Mouse (Mus musculus) adrenal gland, postnatal 4 days (tissue): ENCODE measurements around the gene Slc48a1. TPM values are rescaled to one million over a fixed set of nuclear protein-coding genes. Genes with fewer than 3 reads are reported as not detected.

Experiments
- DNase-seq, 2 experiments: peaks; one replicate each; pipeline ENCODE4 v3.0.0; 2021 to 2022; ENCODE audit warnings: low spot score in 2 of 2, mixed read lengths in 2 of 2
- total RNA-seq, 2 experiments: library from RNA; stranded (reverse); gene quantifications; 2 replicates each; pipeline ENCODE4 v1.2.3; 2021

The Slc48a1 gene
- total RNA-seq, 2 experiments from 2014 or later, result 83.0 to 91.7 TPM

- no peak for DNase-seq
Observed at GRCm38 (mm10) chr15:97799446-97799845, 21.1 kb downstream of the Slc48a1 start.

- no peak for DNase-seq
Observed at GRCm38 (mm10) chr15:97800853-97801252, 22.5 kb downstream of the Slc48a1 start.

- no peak for DNase-seq
Observed at GRCm38 (mm10) chr15:97801811-97802210, 23.5 kb downstream of the Slc48a1 start.

GRCm38 (mm10) chr15:97802575-97802974 is 24.3 kb downstream of the Slc48a1 start:
- no peak for DNase-seq

- no peak for DNase-seq
Observed at GRCm38 (mm10) chr15:97807867-97808266, 29.5 kb downstream of the Slc48a1 start.

- no peak for DNase-seq
Observed at GRCm38 (mm10) chr15:97808532-97808931, 30.2 kb downstream of the Slc48a1 start.

- no peak for DNase-seq
Observed at GRCm38 (mm10) chr15:97809206-97809605, 30.9 kb downstream of the Slc48a1 start.

- no peak for DNase-seq
Observed at GRCm38 (mm10) chr15:97809942-97810341, 31.6 kb downstream of the Slc48a1 start.

GRCm38 (mm10) chr15:97810399-97810798 is 32.1 kb downstream of the Slc48a1 start:
- no peak for DNase-seq

- DNase-seq, result no peak
Observed at GRCm38 (mm10) chr15:97811307-97811706, 33.0 kb downstream of the Slc48a1 start.

GRCm38 (mm10) chr15:97812126-97812525 is 33.8 kb downstream of the Slc48a1 start:
- no peak for DNase-seq

- no peak for DNase-seq
Observed at GRCm38 (mm10) chr15:97812875-97813274, 34.6 kb downstream of the Slc48a1 start.

GRCm38 (mm10) chr15:97813452-97814204 is 35.3 kb downstream of the Slc48a1 start:
- no peak for DNase-seq

- DNase-seq, result no peak
Observed at GRCm38 (mm10) chr15:97814703-97815102, 36.4 kb downstream of the Slc48a1 start.

GRCm38 (mm10) chr15:97815254-97815653 is 36.9 kb downstream of the Slc48a1 start:
- DNase-seq, result no peak

- DNase-seq, result no peak
Observed at GRCm38 (mm10) chr15:97816199-97816994, 38.1 kb downstream of the Slc48a1 start.

GRCm38 (mm10) chr15:97819937-97820336 is 41.6 kb downstream of the Slc48a1 start:
- DNase-seq, result no peak

- DNase-seq, result no peak
Observed at GRCm38 (mm10) chr15:97821321-97821982, 43.1 kb downstream of the Slc48a1 start.

GRCm38 (mm10) chr15:97821983-97822363 is 43.7 kb downstream of the Slc48a1 start:
- DNase-seq, result no peak

GRCm38 (mm10) chr15:97822545-97823228 is 44.4 kb downstream of the Slc48a1 start:
- DNase-seq, result no peak

GRCm38 (mm10) chr15:97823479-97823878 is 45.2 kb downstream of the Slc48a1 start:
- no peak for DNase-seq
